Mouse (Mus musculus) spleen, embryonic (tissue): ENCODE measurements around the gene Etl4.
"Not testable (repeated sequence)": the region's sequence is repeated elsewhere in the genome, so short reads cannot be mapped to it uniquely, and the experiment has no call there.

Source experiments
- CTCF ChIA-PET: fragments of 350-600 bp; sonication (Branson Sonifier 250); formaldehyde crosslinking; loops from one replicate; lab custom pipeline; 2022; lab: Charles Lee

Etl4 gene

DNA sequence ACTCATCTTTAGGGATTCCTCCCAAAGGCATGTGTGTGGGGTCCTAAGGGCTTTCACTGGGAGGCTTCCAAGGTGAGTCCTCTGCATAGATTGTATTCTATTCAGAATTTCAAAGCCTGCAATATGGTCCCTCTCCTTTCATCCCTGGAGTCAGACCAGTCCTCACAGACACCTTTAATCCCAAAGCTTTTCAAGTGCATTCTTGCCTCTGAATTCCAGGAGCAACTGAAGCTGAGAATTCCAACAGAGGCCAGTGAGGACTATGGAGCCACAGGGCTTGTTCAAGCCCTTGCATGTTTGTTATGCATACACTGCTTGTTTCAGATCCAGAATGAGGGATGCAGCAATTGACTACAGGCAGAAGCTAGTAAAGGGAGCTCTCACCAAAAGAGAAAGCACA is 743.5 kb downstream of the Etl4 start:
- CTCF ChIA-PET = interaction anchor here (0.5 kb wide), 1 partner anchor 79 kb away, joined by 4 read pairs; no protein-coding TSS in a partner anchor

DNA sequence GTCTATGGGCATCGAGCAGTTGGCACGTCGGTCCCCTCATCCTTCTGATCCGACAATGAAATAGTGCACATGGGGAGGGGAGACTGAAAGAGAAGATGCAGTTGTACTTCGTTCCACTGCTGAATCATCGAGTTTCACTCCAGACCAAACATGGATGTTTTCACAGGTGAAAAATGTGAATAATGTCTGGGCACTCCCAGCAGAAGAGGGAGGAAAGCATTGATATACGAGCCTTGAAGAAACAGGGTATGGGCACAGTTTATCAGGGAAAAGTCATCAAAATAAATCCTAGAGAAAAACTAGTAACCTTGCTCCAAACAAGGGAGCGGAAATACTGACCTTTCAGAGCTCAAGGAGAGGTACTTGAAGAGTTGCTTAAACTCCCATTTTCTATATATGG is 744.5 kb downstream of the Etl4 start:
- CTCF ChIA-PET = no interaction called here

DNA sequence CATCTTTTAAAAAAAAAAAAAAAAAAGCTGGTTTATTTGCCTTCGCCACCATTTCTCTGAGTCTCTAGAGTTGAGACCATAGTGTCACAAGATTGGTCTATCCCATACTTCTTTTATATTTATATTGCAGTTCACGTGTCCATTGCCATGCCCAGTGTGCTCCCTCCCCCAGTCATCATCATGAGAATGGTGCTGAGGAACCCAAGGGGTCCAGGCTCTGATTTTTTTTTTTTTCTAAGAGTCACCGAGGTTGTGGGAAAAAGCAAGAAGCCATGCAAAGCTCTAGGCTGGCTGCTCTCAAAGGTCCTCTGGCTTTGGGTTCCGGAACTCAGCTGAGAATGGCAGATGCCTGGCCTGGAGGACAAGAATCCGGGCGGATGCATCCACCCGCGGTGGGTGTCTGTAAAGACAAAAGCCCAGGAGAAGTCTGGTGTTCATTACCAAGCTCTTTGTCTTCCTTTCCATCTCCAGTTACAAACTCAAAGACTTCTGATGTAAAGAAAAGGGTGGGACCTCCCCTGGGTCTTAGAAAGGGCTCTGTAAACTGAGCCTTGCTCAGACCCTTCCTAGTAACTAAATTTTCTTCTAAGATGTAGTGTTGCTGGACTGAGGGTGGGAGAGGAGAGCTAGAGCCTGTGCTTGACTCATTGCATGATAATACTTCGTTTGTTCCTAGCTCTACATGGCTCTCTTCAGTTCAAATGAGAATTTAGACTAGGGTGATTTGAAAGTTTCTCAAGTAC is 745.2 kb downstream of the Etl4 start:
- CTCF ChIA-PET = no interaction called here

DNA sequence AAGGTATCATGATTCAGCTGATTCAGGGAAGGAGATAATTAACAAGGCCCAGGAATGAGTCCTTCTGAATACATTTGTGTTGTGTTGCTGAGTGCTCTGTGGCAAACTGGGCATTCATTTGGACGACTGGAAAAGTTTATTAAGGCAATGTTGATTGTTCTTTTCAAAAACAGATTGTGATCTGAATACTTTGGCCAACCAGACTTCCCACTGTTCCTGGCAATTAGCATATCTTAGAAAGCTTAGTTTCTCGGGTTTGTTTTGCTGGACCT is 745.7 kb downstream of the Etl4 start:
- CTCF ChIA-PET = no interaction called here

DNA sequence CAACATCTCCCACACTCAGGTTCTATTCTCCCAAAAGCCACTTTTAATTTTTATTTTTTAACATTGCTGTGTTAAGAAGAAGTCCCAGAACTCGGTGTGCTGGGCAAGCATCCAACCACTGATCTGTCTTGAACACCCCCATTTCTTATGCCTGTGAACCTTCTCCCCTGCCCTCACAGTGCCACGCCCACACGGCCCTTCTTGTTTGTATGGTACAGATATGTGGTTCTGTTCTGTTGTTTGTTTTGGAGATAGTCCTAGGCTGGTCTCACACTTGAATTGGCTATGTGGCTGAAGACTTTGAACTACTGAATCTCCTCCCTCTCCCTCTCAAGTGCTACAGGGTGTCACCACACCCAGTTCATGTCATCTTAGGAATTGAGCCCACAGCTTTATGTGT is 748.3 kb downstream of the Etl4 start:
- CTCF ChIA-PET = no interaction called here

DNA sequence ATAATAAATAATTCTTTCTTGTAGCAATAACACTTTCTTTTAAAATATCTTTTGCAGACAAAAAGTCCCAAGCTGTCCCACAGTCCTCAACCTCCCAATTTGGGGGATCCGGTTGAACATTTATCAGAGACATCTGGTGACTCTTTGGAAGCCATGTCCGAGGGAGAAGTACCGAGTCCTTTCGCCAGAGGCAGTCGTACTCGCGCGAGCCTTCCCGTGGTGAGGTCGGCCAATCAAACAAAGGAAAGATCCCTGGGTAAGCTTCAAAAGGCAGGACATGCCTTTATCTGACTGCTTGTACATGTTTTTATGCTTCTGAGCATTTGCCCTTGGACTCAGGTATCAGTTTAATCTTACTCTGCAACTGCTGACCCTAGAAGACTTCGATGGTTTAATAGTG is 752.3 kb downstream of the Etl4 start:
- CTCF ChIA-PET = no interaction called here

DNA sequence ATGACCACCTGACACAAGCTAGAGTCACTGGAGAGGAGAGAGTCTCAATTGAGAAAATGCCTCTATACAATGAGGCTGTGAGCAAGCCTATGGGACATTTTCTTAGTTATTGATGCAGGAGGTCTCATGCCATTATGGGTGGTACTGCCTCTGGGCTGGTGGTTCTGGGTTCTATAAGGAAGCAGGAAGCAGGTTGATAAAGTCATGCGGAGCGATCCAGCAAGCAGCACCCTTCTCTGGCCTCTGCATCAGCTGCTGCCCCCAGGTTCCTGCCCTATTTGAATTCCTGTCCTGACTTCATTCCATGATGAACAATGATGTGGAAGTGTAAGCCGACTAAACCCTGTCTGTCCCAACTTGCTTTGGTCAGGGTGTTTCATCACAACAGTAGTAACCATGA is 753.1 kb downstream of the Etl4 start:
- CTCF ChIA-PET = no interaction called here

DNA sequence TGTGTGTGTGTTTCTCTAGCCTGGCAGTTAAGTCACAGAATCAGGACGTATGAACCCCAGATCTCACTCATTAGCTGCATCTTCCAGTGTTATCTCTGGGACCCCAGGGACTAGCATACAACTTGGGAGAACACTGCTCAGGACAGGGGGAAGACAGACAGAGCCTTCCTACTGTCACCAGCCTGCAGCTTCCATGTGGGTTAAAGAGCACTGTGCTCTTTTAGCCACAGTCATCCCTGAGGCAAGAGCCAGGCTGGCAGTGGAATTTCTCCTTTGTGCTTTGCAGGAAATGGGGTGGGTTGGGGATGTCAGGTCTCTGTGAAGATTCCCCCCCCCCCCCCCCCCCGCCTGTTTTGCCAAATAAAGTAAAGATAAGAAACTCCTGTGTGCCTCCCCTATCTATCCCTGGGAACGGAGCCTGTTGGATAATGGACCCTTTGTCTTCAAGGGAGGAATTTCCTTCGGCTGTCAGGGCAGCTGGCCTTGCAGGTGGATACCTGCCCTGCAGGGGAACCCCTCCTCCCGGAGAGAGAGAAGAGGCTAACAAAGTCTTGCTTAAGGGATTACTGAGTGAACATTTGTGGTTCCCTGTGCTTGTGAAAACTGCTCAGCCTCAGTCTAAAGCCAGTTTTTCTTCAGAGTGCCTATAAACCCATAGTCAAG is 755.9 kb downstream of the Etl4 start:
- CTCF ChIA-PET = no interaction called here

DNA sequence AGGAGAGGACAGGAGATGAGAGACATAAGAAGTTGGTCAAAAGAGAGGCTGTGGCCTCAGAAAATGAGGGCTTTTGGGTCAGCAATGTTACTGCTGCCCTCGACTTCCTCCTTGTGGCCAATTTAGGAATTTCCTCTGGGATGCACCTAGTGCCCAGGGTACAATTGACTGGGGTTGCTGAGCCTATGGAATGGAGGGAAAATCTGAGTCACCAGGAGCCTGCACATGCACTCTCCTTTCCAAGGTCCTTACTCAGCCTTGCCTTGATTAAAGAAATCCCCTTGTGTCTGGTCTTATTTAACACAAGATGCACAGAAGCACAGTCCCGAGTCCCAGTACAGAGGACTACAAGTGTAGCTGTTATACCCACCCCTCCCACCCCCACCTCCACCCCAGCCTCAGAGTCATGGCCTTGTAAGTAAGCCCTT is 756.5 kb downstream of the Etl4 start:
- CTCF ChIA-PET = no interaction called here

DNA sequence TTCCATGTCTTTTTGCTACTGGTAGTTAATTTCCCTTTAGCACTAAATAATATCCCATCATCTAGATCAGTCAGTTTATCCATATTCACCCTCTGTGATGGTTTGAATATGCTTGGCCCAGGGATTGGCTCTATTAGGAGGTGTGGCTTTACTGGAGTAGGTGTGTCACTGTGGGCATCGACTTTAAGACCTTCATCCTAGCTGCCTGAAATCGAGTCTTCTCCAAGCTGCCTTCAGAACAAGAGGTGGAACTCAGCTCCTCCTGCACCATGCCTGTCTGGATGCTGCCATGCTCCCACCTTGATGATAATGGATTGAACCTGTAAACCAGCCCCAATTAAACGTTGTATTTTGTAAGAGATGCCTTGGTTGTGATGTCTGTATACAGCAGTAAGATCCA is 758.3 kb downstream of the Etl4 start:
- CTCF ChIA-PET = no interaction called here

DNA sequence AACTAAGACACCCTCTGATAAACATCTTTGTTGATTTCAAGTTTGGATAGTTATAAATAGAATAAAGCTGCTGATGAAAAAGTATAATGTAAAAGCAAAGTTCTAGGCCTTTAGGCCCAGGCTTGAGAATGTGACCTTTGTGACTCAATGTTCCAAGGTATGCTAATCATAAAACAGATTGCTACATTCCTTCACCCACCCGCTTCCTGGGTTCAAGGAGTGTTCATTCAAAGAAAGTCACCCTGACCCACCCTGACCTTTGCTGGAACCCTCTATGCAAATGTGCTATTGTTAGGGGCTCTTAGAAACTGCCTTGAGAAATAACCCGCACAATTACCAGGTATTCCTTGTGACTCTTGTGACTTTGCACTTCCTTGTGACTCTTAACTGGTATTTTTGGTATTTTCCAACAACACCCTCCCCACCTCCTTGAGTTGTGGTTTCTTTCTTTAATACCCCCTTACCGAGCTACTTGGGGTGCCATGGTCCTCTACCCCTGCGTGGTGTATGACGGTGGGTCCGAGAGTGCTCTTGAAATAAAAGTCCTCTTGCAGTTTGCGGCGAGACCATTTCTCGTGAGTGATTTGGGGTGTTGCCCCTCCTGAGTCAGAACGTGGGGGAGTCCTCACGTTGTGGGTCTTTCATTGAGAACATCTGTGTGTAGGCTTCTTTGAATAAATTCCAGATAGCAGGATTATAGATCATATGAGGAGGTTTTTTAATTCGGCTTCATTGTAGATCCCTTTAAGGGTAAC is 758.9 kb downstream of the Etl4 start:
- CTCF ChIA-PET = not testable (repeated sequence)

DNA sequence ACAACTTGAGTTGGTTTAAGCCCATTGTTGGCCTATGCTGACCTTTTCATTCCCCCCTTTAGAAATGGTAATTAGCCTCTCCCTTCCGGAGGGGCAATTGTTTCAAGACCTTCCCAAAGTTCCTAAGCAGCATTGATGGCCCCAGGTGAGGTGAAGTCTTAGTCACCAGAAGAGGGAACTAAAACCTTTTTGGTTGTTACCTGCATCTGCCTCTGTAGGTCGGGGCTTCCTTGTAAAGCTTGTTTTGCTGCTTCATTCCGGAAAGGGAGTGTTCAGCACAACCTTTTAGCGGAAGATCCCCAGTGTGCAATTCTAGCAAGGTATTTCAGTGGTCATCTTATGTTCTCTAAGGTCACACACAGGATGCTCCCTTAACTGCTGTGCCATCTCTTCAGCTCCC is 759.8 kb downstream of the Etl4 start:
- CTCF ChIA-PET = no interaction called here

DNA sequence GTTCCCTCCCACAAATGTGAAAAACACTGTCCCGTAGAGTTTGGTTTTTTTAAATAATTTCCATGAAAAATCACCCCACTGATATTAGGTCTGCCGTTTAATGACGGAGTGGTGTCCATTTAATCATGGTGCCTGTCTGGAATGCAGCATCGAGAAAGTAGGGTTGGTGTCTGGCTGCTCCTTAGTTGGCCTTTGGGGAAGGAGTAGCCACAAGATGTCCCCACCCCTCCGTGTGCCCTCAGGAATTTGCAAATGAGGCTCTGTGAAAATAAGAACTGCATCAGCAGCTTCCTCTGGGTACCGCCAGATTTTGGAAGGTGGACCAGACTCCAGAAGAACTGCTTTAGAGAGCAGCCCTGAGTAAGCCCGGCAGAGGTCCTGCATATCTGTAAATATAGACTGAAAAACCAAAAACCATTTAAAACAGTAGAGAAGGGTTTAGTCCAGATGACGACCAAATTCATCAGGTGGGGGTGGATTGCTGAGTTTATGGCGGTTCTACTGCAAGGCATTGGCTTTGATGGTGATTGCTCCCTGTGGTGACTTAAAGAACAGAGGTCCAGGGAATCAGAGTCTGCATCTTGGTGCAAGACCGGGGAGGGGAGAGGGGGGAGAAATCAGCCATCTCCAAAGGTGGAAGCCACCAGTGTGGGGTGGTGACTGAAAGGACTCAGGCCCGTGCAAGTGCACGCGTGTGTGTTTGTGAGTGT is 762.1 kb downstream of the Etl4 start:
- CTCF ChIA-PET = no interaction called here

DNA sequence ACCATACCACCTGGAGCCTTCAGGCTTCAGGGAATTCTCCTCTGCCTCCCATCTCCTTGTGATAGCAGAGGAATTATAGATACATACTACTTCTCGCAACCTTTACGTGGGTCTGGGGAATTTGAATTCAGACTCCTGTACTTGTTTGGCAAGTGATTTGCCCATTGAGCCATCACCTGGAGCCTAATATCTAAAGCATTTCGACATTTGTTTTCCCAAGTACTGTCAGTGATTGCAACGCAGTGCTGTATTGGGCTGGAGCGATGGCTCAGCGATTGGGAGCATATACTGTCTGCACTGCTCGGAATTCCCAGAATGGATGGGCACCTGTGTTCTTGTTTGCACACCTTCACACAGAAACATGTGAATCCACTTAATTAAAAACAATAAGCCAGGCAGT is 762.7 kb downstream of the Etl4 start:
- CTCF ChIA-PET = no interaction called here

DNA sequence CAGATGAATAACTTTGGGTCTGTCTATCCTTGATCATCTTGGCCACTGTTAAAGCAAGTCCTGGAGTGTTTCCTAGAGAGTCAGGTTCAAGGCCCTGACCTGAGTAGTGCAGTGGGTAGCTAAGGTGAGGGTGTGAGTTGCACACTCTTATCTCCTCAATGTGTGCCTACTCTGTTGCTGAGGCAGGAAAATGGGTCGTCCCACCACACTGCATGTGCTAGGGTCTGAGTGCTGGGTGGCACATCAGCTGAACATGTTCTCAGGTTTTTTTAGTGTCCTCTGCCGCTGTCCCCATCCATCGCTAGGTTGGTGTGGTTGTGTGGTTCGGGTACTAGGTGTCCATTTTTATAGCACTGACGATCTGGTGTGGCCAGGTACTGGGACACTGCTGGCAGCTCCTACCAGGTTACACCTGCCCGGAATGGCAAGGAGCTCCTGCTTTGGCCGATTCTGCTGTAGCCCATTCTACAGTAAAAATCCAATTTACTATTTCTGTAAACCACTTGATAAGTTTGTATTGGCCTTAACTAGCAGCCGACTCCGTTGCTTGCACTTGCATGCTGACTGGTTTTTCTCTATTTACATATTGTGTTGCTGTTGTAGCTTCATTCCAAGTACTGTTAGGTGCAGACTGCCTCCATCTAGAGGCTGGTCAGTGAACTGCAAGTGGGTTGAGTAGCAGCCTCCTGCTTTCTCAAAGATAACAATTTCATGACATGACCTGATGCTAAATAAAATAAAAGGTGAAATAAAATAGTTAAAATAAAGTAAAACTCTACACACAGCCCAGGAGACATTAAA is 763.4 kb downstream of the Etl4 start:
- CTCF ChIA-PET = no interaction called here

DNA sequence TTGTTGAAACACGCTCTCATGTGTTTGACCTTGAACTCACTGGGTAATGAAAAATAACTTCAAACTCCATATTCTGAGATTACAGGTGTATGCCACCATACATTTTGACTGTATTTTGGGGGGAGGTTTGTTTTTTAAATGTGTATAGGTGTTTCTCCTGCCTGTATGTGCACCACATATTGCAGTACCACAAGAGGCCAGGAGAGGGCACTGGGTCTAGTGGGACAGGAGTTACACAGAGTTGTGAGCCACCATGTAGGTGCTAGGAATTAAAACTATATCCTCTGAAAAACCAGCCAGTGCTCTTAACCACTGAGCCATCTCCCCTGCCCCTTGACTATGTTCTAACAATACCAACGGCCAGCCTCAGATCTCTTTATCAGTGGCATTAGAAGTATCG is 766.8 kb downstream of the Etl4 start:
- CTCF ChIA-PET = no interaction called here

DNA sequence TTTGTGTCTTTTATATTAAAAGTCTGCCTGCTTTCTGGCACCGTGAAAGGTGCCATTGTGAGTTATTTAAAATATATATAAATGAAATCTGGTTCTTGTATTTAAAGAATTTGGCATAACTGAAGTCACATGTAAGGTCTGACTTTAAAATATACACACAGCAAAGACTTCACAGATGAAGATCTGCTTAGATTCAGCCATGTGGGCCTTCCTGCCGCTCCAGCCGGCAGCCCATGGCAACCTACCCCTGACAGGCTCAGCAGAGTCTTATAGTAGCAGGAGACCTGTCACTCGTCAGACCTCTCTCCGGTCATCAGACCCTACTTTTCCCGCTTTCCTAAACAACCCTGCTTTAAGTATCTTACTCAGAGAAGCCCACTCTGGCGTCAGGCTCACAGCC is 769.2 kb downstream of the Etl4 start:
- CTCF ChIA-PET = no interaction called here

DNA sequence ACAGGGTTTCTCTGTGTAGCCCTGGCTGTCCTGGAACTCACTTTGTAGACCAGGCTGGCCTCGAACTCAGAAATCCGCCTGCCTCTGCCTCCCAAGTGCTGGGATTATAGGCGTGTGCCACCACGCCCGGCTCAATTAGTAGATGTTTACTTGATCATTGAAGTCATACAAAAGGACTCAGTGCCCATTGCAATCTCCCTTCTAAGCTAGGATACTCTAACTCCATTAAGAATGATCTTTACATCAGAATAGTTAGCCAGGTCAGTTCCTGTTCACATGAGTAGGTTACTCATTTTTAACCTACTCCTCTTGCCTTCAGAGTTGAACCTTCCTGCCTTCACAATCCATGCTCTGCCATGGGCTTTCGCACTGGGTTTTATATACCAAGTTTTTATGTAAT is 772.6 kb downstream of the Etl4 start:
- CTCF ChIA-PET = not testable (repeated sequence)

DNA sequence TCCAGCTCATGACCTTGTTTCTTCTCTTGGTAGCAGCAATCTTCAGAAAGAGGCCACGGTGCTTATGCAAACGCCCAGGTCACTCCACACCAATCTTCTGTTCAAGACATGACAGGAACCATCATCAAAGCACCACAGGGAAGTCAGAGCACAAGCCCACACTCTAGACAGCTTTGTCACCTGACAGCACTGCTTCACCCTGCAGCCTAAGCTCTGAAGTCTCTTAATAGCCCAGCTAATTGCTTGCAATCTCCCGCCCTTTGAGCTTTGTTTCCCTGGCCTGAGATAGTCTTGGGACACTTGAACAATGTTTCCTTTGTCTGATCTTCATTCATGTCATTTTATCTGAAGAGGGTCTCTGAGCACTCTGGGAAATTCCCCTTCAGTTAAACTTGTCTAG is 779.8 kb downstream of the Etl4 start:
- CTCF ChIA-PET = no interaction called here

DNA sequence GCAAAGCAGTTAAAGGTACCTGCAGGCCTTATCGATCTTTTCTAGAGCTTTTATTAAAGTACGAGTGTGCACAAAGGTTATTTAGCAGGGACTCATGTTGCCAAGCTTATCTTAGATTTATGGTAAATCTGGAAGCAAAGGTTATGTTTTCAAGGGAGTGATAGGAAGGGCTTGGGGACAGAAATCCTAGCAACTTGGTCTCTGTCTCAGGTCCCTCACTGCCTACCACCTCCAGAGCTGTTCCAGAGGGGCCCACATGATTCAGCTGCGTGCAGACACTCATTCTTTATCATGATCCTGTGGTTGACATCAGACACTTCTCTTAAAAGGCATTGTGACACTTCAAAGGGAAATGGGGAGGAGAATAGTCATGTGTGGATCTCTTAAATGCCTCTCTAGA is 783.3 kb downstream of the Etl4 start:
- CTCF ChIA-PET = no interaction called here

DNA sequence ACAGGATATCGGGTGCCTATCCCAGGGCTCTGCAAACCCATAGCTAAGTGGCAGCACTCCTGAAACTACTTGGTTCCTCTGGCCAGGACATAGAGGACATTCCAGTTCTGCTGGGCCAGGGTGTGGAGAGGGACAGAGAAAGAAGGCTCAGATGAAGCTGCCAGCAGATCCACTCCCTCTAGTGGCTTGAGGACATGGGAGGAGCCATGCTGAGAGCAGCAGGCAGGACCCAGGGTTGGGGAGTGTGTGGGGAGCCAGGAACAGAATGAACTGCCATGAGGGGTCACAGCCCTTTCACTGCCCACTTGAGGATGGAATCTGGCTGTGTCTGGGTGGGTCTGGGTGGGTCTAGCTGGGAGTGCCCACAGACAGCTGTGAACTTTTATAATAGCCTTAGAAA is 784.2 kb downstream of the Etl4 start:
- CTCF ChIA-PET = no interaction called here

DNA sequence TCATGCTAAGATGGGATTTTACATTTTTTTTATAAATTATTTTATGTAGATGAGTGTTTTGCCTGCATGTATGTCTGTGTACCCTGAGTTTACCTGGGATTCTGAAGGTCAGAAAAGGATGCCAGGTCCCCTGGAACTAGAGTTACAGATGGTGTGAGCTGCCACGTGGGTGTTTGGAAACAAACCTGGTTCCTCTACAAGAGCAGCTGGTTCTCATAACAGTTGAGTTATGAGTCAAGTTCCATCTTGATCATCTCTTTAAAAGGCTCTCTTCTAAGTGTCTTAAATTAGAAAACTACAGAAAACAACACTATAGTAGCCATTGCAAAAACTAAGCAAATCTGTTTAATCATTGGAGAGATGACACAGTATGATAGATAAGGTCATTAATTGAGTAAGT is 788.1 kb downstream of the Etl4 start:
- CTCF ChIA-PET = no interaction called here
